Mouse (Mus musculus) forebrain, embryonic 10.5 days (tissue): ENCODE measurements around the gene Col24a1. TPM values are rescaled to one million over a fixed set of nuclear protein-coding genes. Genes with fewer than 3 reads are reported as not detected.
A peak's percentile ranks its signal among the peaks of the same experiment; 100 is the strongest.

ENCODE experiments used
- DNase-seq: peaks from one replicate; pipeline ENCODE4 v3.0.0-alpha.2; 2017; ENCODE audit warnings: low spot score; ENCODE audit errors: extremely low spot score
- H3K27ac ChIP-seq: fragments of 300-500 bp; sonication (generic); 2 replicates; pipeline ENCODE4 v1.5.1; 2016; ENCODE audit warnings: mild to moderate bottlenecking
- H3K27me3 ChIP-seq: fragments of 300-500 bp; sonication (generic); 2 replicates; pipeline ENCODE4 v1.6.1; 2016; ENCODE audit warnings: mild to moderate bottlenecking; ENCODE audit not compliant: poor library complexity, severe bottlenecking
- H3K36me3 ChIP-seq: fragments of 300-500 bp; sonication (generic); replicated peaks from 2 replicates; pipeline ENCODE4 v1.6.1; 2016; ENCODE audit warnings: mild to moderate bottlenecking, moderate library complexity
- H3K4me1 ChIP-seq: fragments of 300-500 bp; sonication (generic); 2 replicates; pipeline ENCODE4 v1.6.1; 2016
- H3K4me3 ChIP-seq: fragments of 300-500 bp; sonication (generic); 2 replicates; pipeline ENCODE4 v1.5.1; 2016; ENCODE audit warnings: mild to moderate bottlenecking, moderate library complexity
- H3K9me3 ChIP-seq: fragments of 300-500 bp; sonication (generic); 2 replicates; pipeline ENCODE4 v1.6.1; 2016; ENCODE audit warnings: mild to moderate bottlenecking, moderate library complexity
- WGBS: fragments of 180-500 bp; shearing (Covaris S2); methylation state at CpG from one replicate; pipeline ENCODE4 v1.1.7; 2016; 5-methylcytosine and 5-hydroxymethylcytosine counted together
- polyA plus RNA-seq: library from polyadenylated mRNA; unstranded; fragments of >200 nt; fragmentation: Nextera tagmentation; extraction: Ambion mirVana; gene quantifications from 2 replicates; pipeline ENCODE4 v1.2.1, GENCODE M21; 2016

Gene Col24a1
- 0.63 and 0.67 TPM in 2 replicates for polyA plus RNA-seq

DNA sequence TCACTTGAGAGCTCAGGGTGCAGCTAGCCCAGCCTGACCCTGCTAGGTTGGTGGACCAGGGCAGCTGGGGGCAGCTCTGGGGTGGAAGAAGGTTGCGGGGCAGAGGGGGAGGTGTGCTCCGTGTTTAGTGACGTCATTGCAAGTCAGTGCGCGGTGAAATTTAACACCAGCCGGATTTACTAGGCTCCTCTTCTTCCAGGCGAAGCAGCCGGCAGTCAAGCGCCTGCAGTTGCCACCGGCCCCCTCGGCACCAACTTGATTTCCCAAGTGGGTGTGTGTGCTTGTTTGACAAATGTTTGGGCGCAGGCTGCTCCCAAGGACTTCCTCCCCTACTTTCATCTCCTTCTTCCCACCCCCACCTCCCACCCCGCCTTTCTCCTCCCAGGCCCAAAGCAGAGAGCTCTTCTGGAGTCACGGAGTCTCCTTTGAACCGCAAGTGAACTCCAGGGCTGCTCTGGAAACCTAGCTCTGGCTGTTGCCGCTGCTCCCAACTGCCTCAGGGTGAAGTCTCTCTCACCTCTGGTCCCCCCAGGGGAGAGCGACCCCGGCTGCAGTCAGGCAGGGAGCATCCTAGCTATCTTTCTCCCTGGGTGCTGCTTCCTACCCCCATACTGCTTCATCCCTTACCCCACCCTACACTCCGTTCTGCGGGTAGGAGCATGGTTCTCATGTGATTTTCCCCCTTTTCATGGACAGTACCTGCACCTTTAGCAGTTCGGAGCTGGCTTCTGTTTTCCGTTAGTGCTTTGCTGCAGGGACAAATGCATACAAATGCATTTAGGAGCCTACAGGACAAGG lies at the start of gene Col24a1:
Col24a1 (plus strand) TSS at position 136 of the 798 bp plus-strand sequence.
- WGBS = 1% methylated on average over 22 of the region's 22 CpGs
- H3K27ac ChIP-seq = peak within 1 kb of the TSS; percentile 77

DNA sequence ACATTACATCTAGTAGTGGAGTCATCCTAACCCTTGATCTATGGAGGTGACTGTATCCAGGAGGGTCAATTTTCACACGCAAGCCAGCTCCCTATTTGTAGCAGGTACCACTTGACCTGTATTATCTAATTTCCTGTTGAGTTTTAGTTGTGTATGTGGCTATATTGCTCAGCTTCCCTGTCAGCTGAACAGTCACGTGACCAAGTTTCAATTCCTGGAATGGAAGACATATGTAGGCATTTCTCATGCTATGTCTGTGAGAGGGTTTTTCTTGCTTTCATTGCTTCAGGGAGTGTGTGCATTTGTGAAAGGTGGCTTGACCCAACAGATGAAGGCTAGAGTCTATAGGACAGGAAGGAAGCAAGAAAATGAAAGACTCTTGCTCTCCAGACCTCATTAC lies 44.2 kb upstream of the Col24a1 start:
- Histone ChIP-seq H3K4me3 (no peak overlapping the region), H3K27me3 (no peaks in the 10 kb centered on the region), H3K9me3 (no peaks in the 10 kb centered on the region), H3K4me1 (no peaks in the 10 kb centered on the region), H3K27ac (no peak overlapping the region), H3K36me3 (no peaks in the 10 kb centered on the region)
- no peak for DNase-seq
- WGBS = 87% methylated on average over 2 of the region's 2 CpGs

More for the DNA sequence above, at the start of gene Col24a1:
- no peaks in the 10 kb centered on the region for H3K9me3 ChIP-seq
- peaks cover 21% of the 10 kb centered on the region for H3K4me1 ChIP-seq
- H3K27me3 ChIP-seq = peaks cover 22% of the 10 kb centered on the region
- peak within 1 kb of the TSS; percentile 54 for H3K4me3 ChIP-seq
- no peaks in the 10 kb centered on the region for H3K36me3 ChIP-seq
- DNase-seq = peak; percentile 62

- H3K9me3 ChIP-seq = no peaks in the 10 kb centered on the region
- H3K27me3 ChIP-seq = no peaks in the 10 kb centered on the region
- H3K27ac ChIP-seq = no peak overlapping the region
- 88% methylated on average over 5 of the region's 5 CpGs for WGBS
- DNase-seq = no peak
- H3K4me1 ChIP-seq = no peaks in the 10 kb centered on the region
- H3K36me3 ChIP-seq = no peaks in the 10 kb centered on the region
- no peak overlapping the region for H3K4me3 ChIP-seq
These were observed 39.2 kb upstream of the Col24a1 start for GRCm38 (mm10) chr3:145253066-145253465.

- Histone ChIP-seq H3K4me1 (no peaks in the 10 kb centered on the region), H3K4me3 (no peak overlapping the region), H3K27me3 (no peaks in the 10 kb centered on the region), H3K9me3 (no peaks in the 10 kb centered on the region), H3K36me3 (no peaks in the 10 kb centered on the region), H3K27ac (no peak overlapping the region)
- 83% methylated on average over 3 of the region's 3 CpGs for WGBS
- no peak for DNase-seq
These were observed 37.4 kb upstream of the Col24a1 start for GRCm38 (mm10) chr3:145254764-145255396.

GRCm38 (mm10) chr3:145256647-145257046 lies 35.6 kb upstream of the Col24a1 start:
- 85% methylated on average over 7 of the region's 7 CpGs for WGBS
- no peaks in the 10 kb centered on the region for H3K4me1 ChIP-seq
- no peak overlapping the region for H3K4me3 ChIP-seq
- no peak for DNase-seq
- H3K36me3 ChIP-seq = no peaks in the 10 kb centered on the region
- H3K27me3 ChIP-seq = no peaks in the 10 kb centered on the region
- no peak overlapping the region for H3K27ac ChIP-seq
- H3K9me3 ChIP-seq = no peaks in the 10 kb centered on the region

- 88% methylated on average over 6 of the region's 6 CpGs for WGBS
- Histone ChIP-seq H3K27me3 (no peaks in the 10 kb centered on the region), H3K36me3 (no peaks in the 10 kb centered on the region), H3K4me3 (no peak overlapping the region), H3K4me1 (no peaks in the 10 kb centered on the region), H3K9me3 (no peaks in the 10 kb centered on the region), H3K27ac (no peak overlapping the region)
- DNase-seq = no peak
These were observed 32.6 kb upstream of the Col24a1 start for GRCm38 (mm10) chr3:145259678-145260077.

GRCm38 (mm10) chr3:145263131-145263530 lies 29.1 kb upstream of the Col24a1 start:
- Histone ChIP-seq H3K4me3 (no peak overlapping the region), H3K27ac (no peak overlapping the region), H3K4me1 (no peaks in the 10 kb centered on the region), H3K9me3 (no peaks in the 10 kb centered on the region), H3K27me3 (no peaks in the 10 kb centered on the region), H3K36me3 (no peaks in the 10 kb centered on the region)
- 78% methylated on average over 4 of the region's 4 CpGs for WGBS
- no peak for DNase-seq

- Histone ChIP-seq H3K4me1 (no peaks in the 10 kb centered on the region), H3K27me3 (no peaks in the 10 kb centered on the region), H3K36me3 (no peaks in the 10 kb centered on the region), H3K27ac (no peak overlapping the region), H3K9me3 (no peaks in the 10 kb centered on the region), H3K4me3 (no peak overlapping the region)
- DNase-seq = no peak
- 92% methylated on average over 7 of the region's 7 CpGs for WGBS
These were observed 24.2 kb upstream of the Col24a1 start for GRCm38 (mm10) chr3:145268066-145268465.

GRCm38 (mm10) chr3:145274191-145274590 lies 18.1 kb upstream of the Col24a1 start:
- Histone ChIP-seq H3K36me3 (no peaks in the 10 kb centered on the region), H3K27me3 (no peaks in the 10 kb centered on the region), H3K4me1 (no peaks in the 10 kb centered on the region), H3K4me3 (no peak overlapping the region), H3K27ac (no peak overlapping the region), H3K9me3 (no peaks in the 10 kb centered on the region)
- WGBS = 91% methylated on average over 6 of the region's 6 CpGs
- DNase-seq = no peak

DNA sequence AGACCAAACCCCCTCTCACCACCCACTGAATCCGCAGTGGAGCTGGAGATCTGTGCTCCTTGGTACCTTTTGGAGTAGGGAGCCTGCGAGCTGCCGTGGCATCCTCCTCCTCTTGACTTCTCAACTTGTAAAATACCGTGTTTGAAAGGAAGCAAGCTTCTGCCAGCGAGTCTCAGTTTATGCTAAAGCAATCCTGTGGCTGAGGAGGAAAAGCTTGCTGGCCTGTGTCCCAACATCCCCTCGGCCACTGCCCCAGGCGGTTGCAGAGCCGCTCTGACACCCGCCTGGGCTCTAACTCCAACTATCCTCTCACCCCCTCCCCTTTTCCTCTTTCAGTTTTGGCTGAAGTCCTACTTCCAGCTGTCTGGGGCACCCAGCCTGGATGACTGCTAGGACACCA lies 935 bp downstream of the Col24a1 start:
- peak; percentile 28 for DNase-seq
- peaks cover 22% of the 10 kb centered on the region for H3K27me3 ChIP-seq
- peaks cover 21% of the 10 kb centered on the region for H3K4me1 ChIP-seq
- peak overlapping the region; percentile 77 for H3K27ac ChIP-seq
- WGBS = 6% methylated on average over 9 of the region's 9 CpGs
- no peaks in the 10 kb centered on the region for H3K36me3 ChIP-seq
- H3K4me3 ChIP-seq = peak overlapping the region; percentile 54
- H3K9me3 ChIP-seq = no peaks in the 10 kb centered on the region

GRCm38 (mm10) chr3:145293623-145294307 lies 1.5 kb downstream of the Col24a1 start:
- peaks cover 21% of the 10 kb centered on the region for H3K4me1 ChIP-seq
- H3K27me3 ChIP-seq = peaks cover 22% of the 10 kb centered on the region
- no peaks in the 10 kb centered on the region for H3K36me3 ChIP-seq
- H3K4me3 ChIP-seq = peak overlapping the region; percentile 54
- H3K9me3 ChIP-seq = no peaks in the 10 kb centered on the region
- peak overlapping the region; percentile 77; the same call in 1 of the 2 replicates for H3K27ac ChIP-seq
- WGBS = 72% methylated on average over 12 of the region's 12 CpGs
- no peak for DNase-seq

DNA sequence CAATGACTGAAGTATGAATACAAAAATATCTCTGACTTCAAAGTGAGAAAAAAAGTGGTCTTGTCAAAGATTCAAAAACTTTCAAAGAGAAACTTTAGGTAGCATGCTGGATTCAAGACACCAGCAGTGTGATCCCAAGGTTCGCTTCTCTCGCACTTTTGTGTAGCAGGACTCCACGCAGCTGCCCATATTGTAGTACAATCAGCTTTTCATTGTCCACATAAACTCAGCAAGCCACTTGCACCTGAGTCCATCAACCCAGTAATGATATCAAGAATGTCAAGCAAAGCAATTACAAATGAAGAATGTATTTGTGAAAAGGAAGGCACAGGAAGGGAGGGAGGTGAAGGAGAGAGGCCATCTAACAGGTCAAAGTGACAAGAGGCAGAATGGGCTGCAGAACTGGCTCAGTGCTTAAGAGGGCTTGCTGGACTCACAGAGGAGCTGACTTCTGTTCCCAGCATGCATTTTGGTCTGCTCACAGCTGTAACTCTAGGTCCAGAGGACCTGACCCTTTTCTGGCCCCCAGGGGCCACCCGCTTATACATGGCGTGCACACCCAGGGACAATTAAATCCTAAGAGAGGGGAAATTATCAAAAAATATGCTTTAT lies 7.8 kb downstream of the Col24a1 start:
- H3K9me3 ChIP-seq = no peaks in the 10 kb centered on the region
- no peak for DNase-seq
- H3K36me3 ChIP-seq = no peaks in the 10 kb centered on the region
- no peak overlapping the region for H3K4me3 ChIP-seq
- 91% methylated on average over 5 of the region's 5 CpGs for WGBS
- H3K27ac ChIP-seq = no peak overlapping the region
- no peaks in the 10 kb centered on the region for H3K4me1 ChIP-seq
- no peaks in the 10 kb centered on the region for H3K27me3 ChIP-seq
